Mouse (Mus musculus): ENCODE results near the gene 1700025G04Rik. TPM values are rescaled to one million over a fixed set of nuclear protein-coding genes. Genes with fewer than 3 reads are reported as not detected.

Gene 1700025G04Rik
- polyA plus RNA-seq, 2 experiments: 1.2 to 2.1 TPM

- DNase-seq (ENCODE audit: low read depth in 3 of 3, low spot score in 3 of 3): no peak
- H3K9me3 ChIP-seq (ENCODE audit: control insufficient read depth, low read length): no peaks in the 10 kb centered on the region
- no peaks in the 10 kb centered on the region for H3K4me1 ChIP-seq (replicated peaks; ENCODE audit: control insufficient read depth in 2 of 2, insufficient read depth in 2 of 2, low read length in 1 of 2)
- TF ChIP-seq CTCF (IDR thresholded peaks at IDR 0.05; ENCODE audit: low read depth) (no peak), EP300 (IDR thresholded peaks at IDR 0.05; ENCODE audit: low read depth) (no peak)
- no peak overlapping the region for H3K4me2 ChIP-seq (ENCODE audit: low read depth)
- H3K9ac ChIP-seq (replicated peaks): no peak overlapping the region
- no peaks in the 10 kb centered on the region for H3K27me3 ChIP-seq (ENCODE audit: control insufficient read depth, insufficient read depth, low read length)
- no peak for ATAC-seq (ENCODE audit: insufficient read depth)
- H3K27ac ChIP-seq: no peak overlapping the region
- no peak overlapping the region for H3K4me3 ChIP-seq (ENCODE audit: insufficient read depth in 1 of 2, low read depth in 2 of 2, low read length in 2 of 2)
- WGBS (ENCODE audit: insufficient replicate concordance): 56% methylated on average over 2 of the region's 2 CpGs
- no peaks in the 10 kb centered on the region for H3K36me3 ChIP-seq (replicated peaks; ENCODE audit: control insufficient read depth, insufficient read depth, low read depth)
These were observed 16.2 kb upstream of the 1700025G04Rik start for GRCm38 (mm10) chr1:152106136-152106535.

- H3K9ac ChIP-seq (replicated peaks): no peak overlapping the region
- H3K9me3 ChIP-seq (ENCODE audit: control insufficient read depth, low read length): no peaks in the 10 kb centered on the region
- H3K4me1 ChIP-seq (replicated peaks; ENCODE audit: control insufficient read depth in 2 of 2, insufficient read depth in 2 of 2, low read length in 1 of 2): no peaks in the 10 kb centered on the region
- no peak overlapping the region for H3K4me3 ChIP-seq (ENCODE audit: insufficient read depth in 1 of 2, low read depth in 2 of 2, low read length in 2 of 2)
- no peak overlapping the region for H3K4me2 ChIP-seq (ENCODE audit: low read depth)
- no peaks in the 10 kb centered on the region for H3K36me3 ChIP-seq (replicated peaks; ENCODE audit: control insufficient read depth, insufficient read depth, low read depth)
- DNase-seq (ENCODE audit: low read depth in 3 of 3, low spot score in 3 of 3): no peak
- no peak overlapping the region for H3K27ac ChIP-seq
- 78% methylated on average over 1 of the region's 1 CpGs for WGBS (ENCODE audit: insufficient replicate concordance)
- no peak for TF ChIP-seq EP300 (IDR thresholded peaks at IDR 0.05; ENCODE audit: low read depth)
- TF ChIP-seq CTCF (IDR thresholded peaks at IDR 0.05; ENCODE audit: low read depth): no peak
- no peaks in the 10 kb centered on the region for H3K27me3 ChIP-seq (ENCODE audit: control insufficient read depth, insufficient read depth, low read length)
- ATAC-seq (ENCODE audit: insufficient read depth): no peak
These were observed 15.3 kb upstream of the 1700025G04Rik start for GRCm38 (mm10) chr1:152105246-152105645.

- Histone ChIP-seq H3K4me3 (ENCODE audit: insufficient read depth in 1 of 2, low read depth in 2 of 2, low read length in 2 of 2) (no peak overlapping the region), H3K36me3 (replicated peaks; ENCODE audit: control insufficient read depth, insufficient read depth, low read depth) (no peaks in the 10 kb centered on the region), H3K9ac (replicated peaks) (no peak overlapping the region), H3K27ac (no peak overlapping the region), H3K4me1 (replicated peaks; ENCODE audit: control insufficient read depth in 2 of 2, insufficient read depth in 2 of 2, low read length in 1 of 2) (no peaks in the 10 kb centered on the region), H3K27me3 (ENCODE audit: control insufficient read depth, insufficient read depth, low read length) (no peaks in the 10 kb centered on the region), H3K4me2 (ENCODE audit: low read depth) (no peak overlapping the region), H3K9me3 (ENCODE audit: control insufficient read depth, low read length) (no peaks in the 10 kb centered on the region)
- no peak for ATAC-seq (ENCODE audit: insufficient read depth)
- 59% methylated on average over 5 of the region's 5 CpGs for WGBS (ENCODE audit: insufficient replicate concordance)
- no peak for TF ChIP-seq EP300 (IDR thresholded peaks at IDR 0.05; ENCODE audit: low read depth)
- TF ChIP-seq CTCF (IDR thresholded peaks at IDR 0.05; ENCODE audit: low read depth): no peak
- DNase-seq (ENCODE audit: low read depth in 3 of 3, low spot score in 3 of 3): no peak
These were observed 11.8 kb upstream of the 1700025G04Rik start for GRCm38 (mm10) chr1:152101746-152102145.

GRCm38 (mm10) chr1:152096045-152096444 is 6.1 kb upstream of the 1700025G04Rik start:
- no peaks in the 10 kb centered on the region for H3K36me3 ChIP-seq (replicated peaks; ENCODE audit: control insufficient read depth, insufficient read depth, low read depth)
- no peak overlapping the region for H3K4me2 ChIP-seq (ENCODE audit: low read depth)
- ATAC-seq (ENCODE audit: insufficient read depth) (no peak), DNase-seq (ENCODE audit: low read depth in 3 of 3, low spot score in 3 of 3) (no peak)
- no peaks in the 10 kb centered on the region for H3K4me1 ChIP-seq (replicated peaks; ENCODE audit: control insufficient read depth in 2 of 2, insufficient read depth in 2 of 2, low read length in 1 of 2)
- TF ChIP-seq EP300 (IDR thresholded peaks at IDR 0.05; ENCODE audit: low read depth) (no peak), CTCF (IDR thresholded peaks at IDR 0.05; ENCODE audit: low read depth) (no peak)
- no peaks in the 10 kb centered on the region for H3K9me3 ChIP-seq (ENCODE audit: control insufficient read depth, low read length)
- H3K4me3 ChIP-seq (ENCODE audit: insufficient read depth in 1 of 2, low read depth in 2 of 2, low read length in 2 of 2): no peak overlapping the region
- H3K27ac ChIP-seq: no peak overlapping the region
- peaks cover 13% of the 10 kb centered on the region for H3K27me3 ChIP-seq (ENCODE audit: control insufficient read depth, insufficient read depth, low read length)
- no peak overlapping the region for H3K9ac ChIP-seq (replicated peaks)
- WGBS (ENCODE audit: insufficient replicate concordance): 47% methylated on average over 3 of the region's 3 CpGs

GRCm38 (mm10) chr1:152090564-152091545 is 930 bp upstream of the 1700025G04Rik start:
- no peak for DNase-seq (ENCODE audit: low read depth in 3 of 3, low spot score in 3 of 3)
- no peaks in the 10 kb centered on the region for H3K36me3 ChIP-seq (replicated peaks; ENCODE audit: control insufficient read depth, insufficient read depth, low read depth)
- TF ChIP-seq CTCF (IDR thresholded peaks at IDR 0.05; ENCODE audit: low read depth) (no peak), EP300 (IDR thresholded peaks at IDR 0.05; ENCODE audit: low read depth) (no peak)
- peak; percentile 47 for ATAC-seq (ENCODE audit: insufficient read depth)
- H3K9ac ChIP-seq (replicated peaks): no peak overlapping the region
- H3K4me1 ChIP-seq (replicated peaks; ENCODE audit: control insufficient read depth in 2 of 2, insufficient read depth in 2 of 2, low read length in 1 of 2): peaks cover 0 to 4% of the 10 kb centered on the region in 2 experiments; a peak in 2 of 4 replicates
- H3K4me3 ChIP-seq (ENCODE audit: insufficient read depth in 1 of 2, low read depth in 2 of 2, low read length in 2 of 2): peak overlapping the region; percentile 52 to 59
- peak overlapping the region; percentile 60 for H3K4me2 ChIP-seq (ENCODE audit: low read depth)
- no peak overlapping the region for H3K27ac ChIP-seq
- H3K9me3 ChIP-seq (ENCODE audit: control insufficient read depth, low read length): no peaks in the 10 kb centered on the region
- H3K27me3 ChIP-seq (ENCODE audit: control insufficient read depth, insufficient read depth, low read length): peaks cover 33% of the 10 kb centered on the region
- 5% methylated on average over 36 of the region's 36 CpGs for whole genome bisulfite sequencing (ENCODE audit: insufficient replicate concordance)
